Mouse (Mus musculus) thymus, postnatal 36 days (tissue): ENCODE results near the gene E330021D16Rik.
A peak's percentile ranks its signal among the peaks of the same experiment; 100 is the strongest.

ENCODE experiments used
- DNase-seq, 2 experiments: peaks; one replicate each; pipeline ENCODE4 v3.0.0; 2022; ENCODE audit warnings: mixed read lengths in 2 of 2

The E330021D16Rik gene

DNA sequence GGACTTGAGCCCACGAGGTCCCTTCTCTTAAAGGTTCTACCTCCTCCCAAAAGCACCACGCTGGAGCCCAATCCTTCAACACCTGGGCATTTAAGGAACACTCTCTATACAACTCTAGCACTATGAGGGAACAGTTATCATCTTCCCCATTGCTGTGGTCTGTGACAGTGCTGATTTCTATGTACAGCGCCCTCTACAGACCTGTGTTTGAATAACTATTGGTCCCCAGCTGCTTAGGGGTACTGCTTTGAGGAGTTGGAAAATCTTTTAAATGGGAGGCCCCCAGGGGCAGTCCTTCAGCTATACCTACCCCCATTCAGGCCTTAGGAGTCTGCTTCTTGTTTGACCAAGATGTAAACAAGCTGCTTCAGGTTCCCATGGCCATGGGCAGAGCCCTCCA, 5.7 kb upstream of the E330021D16Rik start:
- no peak for DNase-seq

DNA sequence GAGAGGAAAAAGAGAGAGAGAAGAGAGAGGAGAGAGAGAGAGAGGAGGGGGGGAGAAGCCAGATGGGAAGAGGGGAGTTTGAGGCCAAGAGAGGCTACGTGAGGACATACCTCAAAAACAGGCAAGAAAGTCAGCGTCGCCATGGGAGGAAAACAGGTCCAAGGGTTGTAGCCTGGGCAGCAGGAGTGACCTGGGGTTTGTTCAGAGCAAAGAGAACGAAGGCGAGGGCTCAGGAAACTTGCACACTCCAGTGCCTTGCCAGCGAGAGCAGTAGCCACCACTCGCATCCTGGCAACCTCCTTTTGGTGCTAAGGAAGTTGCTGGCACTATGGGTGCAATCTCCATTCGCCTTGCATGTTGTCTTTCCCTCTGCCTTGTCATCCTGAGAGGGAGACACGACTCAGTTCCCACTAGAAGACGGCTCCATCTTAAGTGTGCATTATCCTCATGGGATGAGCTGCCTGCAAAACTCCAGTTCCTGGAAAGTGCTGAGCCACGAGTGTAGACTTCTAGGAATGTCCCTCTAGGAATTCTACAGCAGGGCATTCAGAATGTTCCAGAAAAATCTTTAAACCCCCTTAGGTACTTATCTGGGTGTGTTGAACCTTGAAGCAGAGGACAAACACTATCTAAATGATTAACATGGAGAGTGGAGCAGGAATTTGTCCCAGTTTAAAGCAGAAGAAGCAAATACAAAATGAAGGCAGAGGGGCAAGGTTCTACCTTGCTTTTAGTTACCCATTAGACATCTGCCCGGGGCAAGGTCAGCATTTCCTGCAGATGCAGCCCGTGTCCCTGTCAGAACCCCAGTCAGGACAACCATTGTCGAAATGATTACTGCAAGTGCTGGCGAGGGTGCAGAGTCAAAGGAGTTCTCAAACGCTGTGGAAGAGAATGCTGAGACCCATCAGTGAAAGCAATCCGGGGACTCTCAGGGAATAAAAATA, 3.8 kb upstream of the E330021D16Rik start:
- no peak for DNase-seq

DNA sequence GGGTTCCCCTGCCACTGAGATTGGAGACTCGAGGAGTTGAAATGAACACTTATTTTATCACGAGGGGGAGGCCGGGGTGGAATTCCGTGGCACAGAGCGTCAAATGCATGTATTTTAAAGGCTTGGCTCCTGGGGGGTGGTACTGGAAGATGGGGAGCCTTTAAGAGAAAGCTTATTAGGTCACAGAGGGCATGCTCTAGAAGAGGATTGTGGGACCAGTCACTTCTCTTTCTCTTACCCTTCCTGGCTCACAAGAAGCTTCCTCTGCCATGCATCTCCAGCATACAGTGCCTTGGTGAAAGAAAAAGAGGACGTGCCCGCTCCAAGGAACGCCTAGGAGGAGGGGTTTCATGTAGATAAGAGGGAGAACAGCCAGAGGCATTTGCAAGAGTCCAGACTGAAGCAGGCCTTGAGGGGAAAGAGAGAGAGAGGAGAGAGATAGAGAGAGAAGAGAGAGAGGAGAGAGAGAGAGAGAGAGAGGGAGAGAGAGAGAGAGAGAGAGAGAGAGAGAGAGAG, 3.0 kb upstream of the E330021D16Rik start:
- DNase-seq: no peak

DNA sequence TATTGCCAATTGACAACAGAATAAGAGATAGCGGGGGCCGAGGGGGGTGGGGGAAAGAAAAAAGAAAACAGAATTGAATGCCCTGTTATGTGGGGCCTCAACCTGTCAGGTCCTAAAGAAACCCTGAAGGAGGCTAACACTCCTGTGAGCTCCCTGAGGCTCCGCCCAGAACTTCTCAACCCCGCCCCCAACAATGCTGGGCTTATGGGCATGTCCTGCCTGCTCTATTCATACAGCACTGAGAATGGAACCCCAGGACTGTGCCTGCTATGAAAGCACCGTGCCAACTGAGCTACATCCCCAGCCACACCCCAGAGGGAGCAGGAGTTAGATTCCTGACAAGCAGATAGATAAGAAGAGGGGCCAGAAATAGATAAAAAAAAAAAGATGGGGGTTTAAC, 2.5 kb upstream of the E330021D16Rik start:
- DNase-seq: no peak

DNA sequence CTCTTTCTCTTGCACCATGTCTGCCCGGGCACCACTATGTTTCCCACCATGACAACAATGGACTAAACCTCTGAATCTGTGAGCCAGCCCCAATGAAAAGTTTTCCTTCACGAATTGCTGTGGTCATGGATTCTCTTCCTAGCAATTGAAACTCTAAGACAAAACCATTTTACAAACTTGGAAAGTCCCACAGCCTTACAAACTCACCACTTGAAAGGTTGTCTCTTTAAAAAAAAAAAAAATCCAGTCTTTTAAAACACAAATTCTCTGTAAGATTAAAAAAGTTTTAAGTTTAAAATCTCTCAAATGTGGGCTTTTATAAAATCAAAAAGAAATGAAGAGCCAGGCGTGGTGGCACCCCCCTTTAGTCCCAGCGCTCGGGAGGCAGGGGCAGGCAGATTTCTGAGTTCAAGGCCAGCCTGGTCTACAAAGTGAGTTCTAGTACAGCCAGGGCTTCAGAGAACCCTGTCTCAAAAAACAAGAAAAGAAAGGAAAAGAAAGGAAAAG, 1.5 kb downstream of the E330021D16Rik start:
- no peak for DNase-seq

DNA sequence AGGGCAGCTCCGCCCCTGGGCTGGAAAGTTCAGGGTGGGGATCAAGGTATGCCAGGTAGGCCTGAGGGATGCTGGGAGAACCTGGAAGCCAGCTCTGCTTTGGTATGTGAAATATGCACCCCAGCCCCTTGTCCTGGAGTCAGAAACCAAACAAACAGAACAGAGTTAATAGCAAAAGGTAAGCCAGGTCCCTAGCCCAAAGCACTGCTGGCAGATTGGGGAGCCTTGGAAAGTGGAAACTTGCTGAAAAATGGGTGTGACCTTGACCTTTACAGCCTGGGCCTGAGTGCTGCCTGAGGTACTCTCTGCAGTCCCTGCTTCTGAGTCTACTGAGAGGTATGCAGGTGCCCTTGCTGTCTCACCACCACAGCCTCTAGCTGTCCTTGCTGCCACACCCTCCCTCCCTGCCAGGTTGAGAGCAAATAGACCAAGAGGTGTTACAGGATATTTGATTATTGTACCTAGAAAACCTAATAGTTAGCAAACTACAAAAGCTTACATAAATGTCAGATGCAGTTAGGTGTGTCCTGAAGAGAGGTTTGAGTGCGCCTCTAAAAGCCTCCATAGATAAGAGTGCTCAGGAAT, 7.7 kb downstream of the E330021D16Rik start:
- no peak for DNase-seq

DNA sequence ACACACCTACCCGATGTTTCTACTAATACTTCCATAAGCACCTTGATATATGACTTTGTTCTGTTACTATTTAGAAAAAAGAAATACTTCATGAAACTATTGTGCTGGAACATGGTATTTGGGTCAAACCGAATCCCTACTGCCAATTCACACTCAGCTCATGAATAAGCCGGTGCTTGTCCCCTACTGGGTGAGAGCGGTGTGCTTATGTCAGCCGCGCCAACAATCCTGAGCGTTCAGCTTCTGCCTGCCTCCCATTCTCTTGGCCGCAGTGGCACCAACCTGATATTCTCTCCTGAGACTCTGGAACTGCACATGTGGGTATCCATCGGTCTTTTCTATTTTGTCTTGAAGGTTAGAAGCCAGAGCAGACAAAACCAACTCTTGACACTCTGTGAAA, 18.5 kb downstream of the E330021D16Rik start:
- DNase-seq: no peak

DNA sequence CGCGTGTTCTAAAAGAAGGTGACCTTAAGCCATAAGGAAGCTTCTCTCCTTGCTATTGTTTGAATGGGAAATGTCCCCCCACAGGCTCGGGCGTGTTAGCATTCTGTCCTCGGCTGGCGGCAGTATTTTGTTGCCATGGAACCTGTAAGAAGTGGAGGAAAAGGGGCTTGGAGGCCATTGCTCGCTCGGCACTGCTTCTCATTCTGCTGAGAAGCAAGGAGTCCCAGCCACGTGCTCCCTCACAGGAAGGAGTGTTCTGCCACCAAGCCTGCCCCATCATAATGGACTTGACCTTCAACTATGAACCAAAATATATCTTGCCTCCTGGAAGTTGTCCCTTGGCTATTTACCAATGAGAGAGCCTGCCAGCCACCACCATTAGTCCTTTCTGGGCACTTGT, 25.1 kb downstream of the E330021D16Rik start:
- no peak for DNase-seq

DNA sequence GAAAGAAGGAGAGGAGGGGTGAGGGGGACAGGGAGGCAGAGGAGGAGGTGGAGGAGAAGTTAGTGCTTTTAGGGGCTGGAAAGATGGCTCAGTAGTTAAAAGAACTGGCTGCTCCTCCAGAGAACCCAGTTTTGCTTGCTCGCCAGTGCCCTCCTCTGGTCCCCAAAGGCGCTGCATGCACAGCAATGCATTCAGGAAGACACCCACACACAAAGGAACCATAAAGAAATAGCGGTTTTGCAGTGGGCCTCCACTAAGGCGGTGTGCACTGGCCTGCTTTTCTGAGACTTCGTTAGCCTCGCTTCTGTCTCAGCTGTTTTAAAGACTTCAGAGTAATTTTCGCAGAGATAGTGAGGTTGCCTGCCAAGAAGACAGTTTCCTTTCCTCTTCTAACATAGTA, 30.1 kb downstream of the E330021D16Rik start:
- DNase-seq: peak; percentile 13 to 18

DNA sequence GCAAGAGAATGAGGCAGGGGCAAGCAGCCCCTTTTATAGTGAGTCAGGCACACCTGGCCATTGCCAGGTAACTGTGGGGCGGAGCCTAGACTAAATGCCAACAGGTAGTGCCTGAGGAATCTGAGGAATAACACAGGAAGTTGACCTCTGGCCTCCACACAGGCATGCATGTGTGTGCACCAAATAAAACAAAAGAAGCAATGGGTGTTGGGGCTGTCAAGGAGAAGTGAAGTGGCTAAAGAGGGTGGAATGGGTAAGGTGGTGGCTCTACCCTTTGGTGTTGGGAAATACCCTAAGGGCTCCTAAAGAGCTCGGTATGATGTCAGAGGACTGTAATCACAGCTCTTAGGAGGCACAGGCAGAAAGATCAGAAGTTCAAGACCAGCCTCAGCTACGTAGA, 32.2 kb downstream of the E330021D16Rik start:
- DNase-seq: no peak

DNA sequence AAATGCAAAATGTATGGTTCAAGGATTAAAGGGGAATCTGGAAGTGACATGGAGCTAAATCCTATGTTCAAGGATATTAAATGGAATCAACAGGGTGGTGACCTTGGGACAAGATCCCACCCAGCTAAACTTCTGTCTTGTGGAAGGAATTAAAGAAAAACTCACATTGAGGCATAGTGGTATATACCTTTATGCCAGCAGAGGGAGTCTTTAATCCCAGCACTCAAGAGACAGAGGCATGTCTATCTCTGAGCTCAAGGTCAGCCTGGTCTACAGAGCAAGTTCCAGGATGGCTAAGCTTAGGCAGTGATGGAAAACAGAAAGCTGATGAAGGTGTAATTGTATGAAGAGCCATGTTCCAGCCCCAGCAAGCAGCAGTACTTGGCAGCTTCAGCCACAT, 39.3 kb downstream of the E330021D16Rik start:
- DNase-seq: no peak

DNA sequence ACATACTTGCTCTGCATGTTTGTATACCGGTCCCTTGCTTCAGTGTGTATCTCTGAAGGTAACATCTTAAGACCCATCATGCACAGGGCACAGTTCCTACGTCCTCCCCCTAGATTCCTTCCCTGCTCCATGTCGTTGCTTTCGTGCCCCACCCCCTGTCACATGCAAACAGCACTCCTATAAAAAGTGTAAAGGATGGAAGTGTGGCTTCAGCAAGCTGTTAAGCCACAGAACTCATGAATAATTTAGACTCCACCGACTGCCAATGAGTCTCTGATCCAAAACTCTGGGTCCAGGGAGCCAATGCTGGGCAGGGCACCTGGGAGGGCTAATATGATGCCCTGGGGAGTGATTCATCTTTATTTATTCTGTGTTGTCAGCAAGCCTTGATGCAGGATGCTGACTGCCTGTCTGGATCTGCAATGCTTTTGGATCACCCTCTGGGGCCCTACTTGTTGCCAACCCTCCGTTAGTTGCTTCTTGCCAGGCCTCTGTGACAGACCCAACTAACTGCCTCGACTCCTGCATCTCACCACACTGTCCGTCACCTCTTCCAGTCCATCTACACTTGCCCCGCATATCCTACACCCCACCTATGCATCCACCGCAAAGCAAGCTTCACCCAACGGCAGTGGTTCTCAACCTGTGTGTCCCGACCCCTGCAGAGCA, 50.8 kb downstream of the E330021D16Rik start:
- DNase-seq: no peak

DNA sequence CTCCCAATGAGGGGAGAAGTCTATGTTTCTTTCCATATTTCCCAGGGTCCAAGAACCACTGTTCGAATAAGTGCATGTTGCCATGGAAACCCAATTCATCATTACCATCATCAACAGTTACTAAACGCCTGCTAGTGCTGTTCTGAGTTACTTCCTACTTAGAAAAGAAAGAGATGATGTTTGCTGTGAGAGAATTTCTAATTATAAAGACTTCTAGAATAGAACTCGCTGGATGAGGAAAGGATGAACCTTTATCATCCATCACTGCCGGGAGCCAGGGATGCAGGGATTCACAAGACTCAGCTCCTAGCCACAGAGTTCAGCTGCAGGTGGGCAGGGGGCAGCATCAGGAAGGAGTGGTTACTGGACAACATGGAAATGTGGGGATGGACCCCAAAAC, 51.4 kb downstream of the E330021D16Rik start:
- no peak for DNase-seq

DNA sequence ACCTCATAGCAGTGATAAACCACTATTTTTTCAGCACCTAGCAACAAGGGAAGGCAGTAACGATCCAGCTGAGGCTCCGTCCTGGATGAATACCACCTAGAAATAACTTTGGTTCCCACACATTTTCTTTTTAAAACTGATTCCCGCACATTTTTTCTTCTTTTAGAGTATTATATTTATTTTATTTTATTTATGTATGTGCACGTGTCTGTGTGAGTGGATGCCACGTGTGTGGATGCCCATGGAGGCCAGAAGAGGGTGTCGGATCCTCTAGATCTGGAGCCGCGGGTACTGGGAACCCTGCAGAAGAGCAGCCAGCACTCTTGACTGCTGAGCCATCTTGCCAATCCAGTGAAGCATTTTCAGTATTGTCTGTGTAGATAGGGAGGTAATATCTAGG, 52.1 kb downstream of the E330021D16Rik start:
- no peak for DNase-seq

DNA sequence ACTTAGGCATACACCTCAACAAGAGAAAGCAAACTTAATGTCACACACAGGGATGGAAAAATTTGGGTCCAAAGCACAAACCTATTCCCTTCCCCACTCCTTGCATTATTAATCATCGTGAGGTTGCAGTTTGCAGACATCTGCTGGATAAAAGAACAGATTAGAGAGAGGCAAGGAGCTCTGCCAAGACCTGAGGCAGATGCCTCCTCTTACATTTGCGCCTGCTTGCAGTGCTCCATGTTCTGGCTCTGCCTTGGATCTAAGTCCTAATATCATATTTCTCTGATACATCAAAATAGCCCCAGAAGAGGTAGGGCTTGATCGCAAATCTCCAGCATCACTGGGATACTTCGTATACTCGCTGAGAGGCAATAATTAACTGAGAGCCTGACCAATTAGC, 56.9 kb downstream of the E330021D16Rik start:
- DNase-seq: no peak

DNA sequence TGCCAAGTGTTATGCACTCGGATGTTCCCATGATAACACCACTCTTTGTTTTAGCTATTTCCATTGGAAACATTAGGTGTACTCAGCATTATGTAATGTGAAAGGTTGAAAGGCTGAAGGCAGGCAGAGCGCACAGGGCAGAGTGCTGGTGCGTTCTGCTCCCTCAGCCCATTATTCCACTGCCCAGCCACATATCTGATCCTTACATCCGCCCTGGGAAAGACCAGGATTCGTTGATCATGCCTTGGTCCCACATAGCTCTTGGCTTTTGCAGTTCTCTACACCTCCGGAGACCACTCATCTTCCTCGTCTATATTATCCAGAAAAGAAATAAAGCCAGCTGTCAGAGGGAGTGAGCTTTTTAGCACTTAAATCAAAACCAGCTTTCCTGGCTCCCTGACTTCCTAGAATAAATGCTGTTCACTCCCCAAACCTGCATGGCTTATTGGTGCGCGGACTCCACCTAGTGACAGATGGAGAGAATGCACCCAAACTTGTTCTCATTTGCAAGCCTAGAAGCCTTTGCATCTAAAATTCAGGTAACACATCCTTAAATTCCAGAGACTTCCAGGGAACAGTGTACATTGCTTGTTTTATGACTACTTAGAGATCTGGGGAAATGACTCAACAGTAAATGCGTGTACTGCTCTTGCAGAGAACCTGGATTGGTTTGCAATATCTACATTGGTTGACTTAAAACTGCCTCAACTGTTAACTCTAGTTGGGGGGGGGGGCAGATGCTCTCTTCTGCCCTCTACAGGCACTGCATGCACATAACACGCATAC, 61.8 kb downstream of the E330021D16Rik start:
- DNase-seq: peak; percentile 18 to 29
